Mouse (Mus musculus): ENCODE measurements around the gene Cypt3.

Gene Cypt3

DNA sequence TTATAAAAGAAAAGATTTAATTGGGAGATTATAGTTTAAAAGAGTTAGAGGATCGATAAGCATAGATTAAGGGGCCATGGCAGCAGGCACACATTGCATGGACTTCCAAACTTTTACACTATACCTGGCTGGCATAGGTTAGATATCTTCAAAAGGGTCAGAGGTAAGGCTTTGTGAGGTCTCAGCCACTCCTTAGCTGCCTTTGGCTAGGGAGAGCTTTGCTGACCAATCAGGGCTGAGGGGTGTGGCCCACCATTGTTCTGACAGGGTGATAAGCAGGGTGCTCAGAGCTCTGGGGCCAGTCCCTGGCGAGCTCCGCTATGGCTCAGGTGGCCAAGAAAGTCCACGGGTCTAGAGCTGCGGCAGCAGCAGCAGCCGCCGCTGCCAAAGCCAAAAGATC is at the start of gene Cypt3:
Gene Cypt3 (plus strand): TSS at position 301 of the 400 bp plus-strand sequence.
- no peak for DNase-seq

DNA sequence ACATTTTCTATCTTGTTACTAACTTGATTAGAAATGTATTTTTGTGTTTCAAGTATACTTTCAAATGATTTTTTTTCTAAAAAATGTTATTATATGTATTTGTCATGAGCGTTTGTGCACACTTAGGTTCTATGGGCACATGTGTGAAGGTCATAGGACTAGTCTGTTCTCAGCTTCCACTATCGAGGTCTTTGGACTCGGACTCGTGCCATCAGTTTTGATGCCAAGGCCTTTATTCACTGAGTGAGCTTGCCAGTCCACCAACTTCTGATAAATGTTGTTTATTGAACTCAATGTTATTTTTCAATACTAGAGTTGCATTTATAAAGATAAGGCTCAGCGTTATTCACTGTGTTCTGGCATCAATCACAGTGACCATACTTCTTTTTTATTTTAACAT is 42.9 kb upstream of the Cypt3 start:
- DNase-seq: no peak

DNA sequence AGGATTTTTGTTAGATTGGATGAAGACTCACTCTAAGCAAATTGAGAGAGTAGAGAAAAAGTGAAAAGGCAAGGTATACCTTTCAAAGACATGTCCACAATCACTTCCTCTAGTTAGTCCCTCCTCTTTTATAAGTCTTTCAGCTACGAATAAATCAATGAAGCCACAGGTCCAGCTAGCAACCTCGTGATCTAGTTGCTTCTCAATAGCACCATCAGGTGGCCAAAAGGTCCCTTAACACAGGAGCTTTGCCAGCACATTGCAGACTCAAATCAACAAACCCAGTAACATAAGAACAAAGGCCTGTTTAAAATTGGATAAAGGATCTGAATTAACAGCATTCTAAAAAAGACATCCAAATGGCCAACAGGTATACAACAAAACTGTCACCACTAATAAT is 30.0 kb upstream of the Cypt3 start:
- no peak for DNase-seq

DNA sequence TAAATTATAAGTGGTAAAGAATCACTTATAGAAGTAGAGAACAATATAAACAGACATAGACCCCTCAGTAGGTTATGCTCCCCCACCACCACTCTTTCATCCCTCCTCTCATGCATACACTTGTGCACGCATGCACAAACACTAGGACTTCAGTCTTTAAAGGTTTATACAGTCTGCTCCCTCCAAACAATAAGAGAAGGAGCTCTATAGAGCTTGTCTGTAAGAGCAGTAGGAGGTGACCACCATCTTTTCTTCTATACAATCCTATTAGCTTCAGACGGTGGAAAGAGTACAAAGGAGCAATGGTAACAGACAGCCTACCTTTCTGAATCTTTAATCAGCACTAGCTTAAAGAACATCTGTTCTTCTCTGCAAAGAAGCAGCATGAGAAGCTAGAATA is 1.8 kb upstream of the Cypt3 start:
- DNase-seq: no peak

DNA sequence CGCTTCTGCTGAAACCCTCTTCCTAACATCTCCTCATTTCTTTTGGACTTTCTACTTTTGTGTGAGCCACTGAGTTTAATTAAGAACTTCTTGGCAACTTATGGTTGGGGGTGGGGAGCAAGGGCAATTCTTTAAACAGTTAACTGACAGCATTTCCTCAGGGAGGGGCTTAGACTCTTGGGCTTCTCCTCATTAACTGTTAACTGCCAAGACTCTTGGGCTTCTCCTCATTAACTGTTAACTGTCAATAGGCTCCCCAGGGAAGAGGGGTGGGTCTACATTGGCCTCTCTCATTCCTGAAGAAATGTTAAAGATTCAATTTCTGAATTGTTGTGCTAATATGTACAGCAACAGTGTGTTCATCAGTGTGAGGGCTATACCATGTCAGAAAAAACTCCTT is 6.3 kb downstream of the Cypt3 start:
- no peak for DNase-seq

DNA sequence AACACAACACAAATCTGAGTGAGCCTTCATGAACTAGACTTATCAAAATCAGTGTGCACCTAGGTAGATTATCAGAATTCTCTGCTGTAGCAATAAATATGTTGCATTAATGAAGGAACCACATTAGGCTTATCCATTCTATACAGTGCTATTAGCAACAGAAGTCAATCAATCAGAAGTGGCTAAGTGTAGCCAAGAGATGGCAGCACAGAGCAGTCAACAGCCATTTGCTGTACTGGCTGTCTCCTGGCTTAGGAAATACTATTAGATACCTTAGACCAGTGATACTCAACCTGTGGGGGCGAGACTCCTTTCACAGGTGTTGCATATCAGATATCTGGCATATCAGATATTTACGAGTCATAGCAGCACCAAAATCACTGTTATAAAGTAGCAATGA is 41.2 kb downstream of the Cypt3 start:
- DNase-seq: no peak
